Mouse (Mus musculus) monocyte, adult 5-6 weeks (primary cell): Measurements from ENCODE around the gene Vmn2r47. TPM values are rescaled to one million over a fixed set of nuclear protein-coding genes. Genes with fewer than 3 reads are reported as not detected.
"Not testable (repeated sequence)": the region's sequence is repeated elsewhere in the genome, so short reads cannot be mapped to it uniquely, and the experiment has no call there.

Experiments used
- ATAC-seq: fragments of 153-309, 156-312 bp; replicated peaks from 2 replicates; pipeline ENCODE4 v1.8.0; 2017; ENCODE audit warnings: mild to moderate bottlenecking; ENCODE audit not compliant: low TSS enrichment, insufficient number of reproducible peaks, severe bottlenecking, poor library complexity, low FRiP score
- total RNA-seq: library from RNA; stranded (forward); fragments of 200-1000, 200-491, 200-594 nt; gene quantifications from 3 replicates; pipeline ENCODE4 v1.2.3, GENCODE M21; 2017

Gene Vmn2r47
- total RNA-seq: not detected in 3 replicates

- not testable (repeated sequence) for ATAC-seq
Observed at GRCm38 (mm10) chr7:9841225-9841624, at the start of gene Vmn2r47. Vmn2r47 (minus strand) TSS chr7:9841325.

GRCm38 (mm10) chr7:9770471-9770870 lies 70.7 kb downstream of the Vmn2r47 start, which contains the start of gene Vmn2r46:
Vmn2r46 (minus strand) TSS chr7:9770571.
- not testable (repeated sequence) for ATAC-seq

Other genes starting within 250 kb of the Vmn2r47 start
- not detected in 3 replicates for gene Vmn2r46, start 70.8 kb downstream of the Vmn2r47 start, total RNA-seq
- not detected in 3 replicates for gene Vmn2r48, start 112.3 kb upstream of the Vmn2r47 start, total RNA-seq
- not detected in 3 replicates for gene Vmn2r49, start 150.9 kb upstream of the Vmn2r47 start, total RNA-seq
- gene Vmn2r50, start 212.0 kb upstream of the Vmn2r47 start, total RNA-seq: not detected in 3 replicates